Mouse (Mus musculus) forebrain, embryonic 11.5 days (tissue): Measurements from ENCODE around the gene Mdfic. TPM values are rescaled to one million over a fixed set of nuclear protein-coding genes. Genes with fewer than 3 reads are reported as not detected.

Experiments used
- ATAC-seq: fragments of 200-750 bp; cut with Nextera tagmentation; replicated peaks from 2 replicates; pipeline ENCODE4 v1.8.0; 2017; ENCODE audit warnings: moderate TSS enrichment; ENCODE audit not compliant: low FRiP score
- DNase-seq: peaks from one replicate; pipeline ENCODE4 v3.0.0-alpha.2; 2017; ENCODE audit warnings: low spot score
- H3K27ac ChIP-seq: fragments of 300-500 bp; sonication (generic); 2 replicates; pipeline ENCODE4 v1.5.1; 2014; ENCODE audit warnings: low read depth, low read length
- H3K27me3 ChIP-seq: fragments of 300-500 bp; sonication (generic); 2 replicates; pipeline ENCODE4 v1.6.1; 2014; ENCODE audit warnings: mild to moderate bottlenecking, low read length, mixed read lengths; ENCODE audit not compliant: control insufficient read depth, insufficient read depth
- H3K36me3 ChIP-seq: fragments of 300-500 bp; sonication (generic); 2 replicates; pipeline ENCODE4 v1.6.1; 2014; ENCODE audit warnings: mild to moderate bottlenecking, low read length, moderate library complexity, mixed read lengths; ENCODE audit not compliant: control insufficient read depth, insufficient read depth
- H3K4me1 ChIP-seq: fragments of 300-500 bp; sonication (generic); replicated peaks from 2 replicates; pipeline ENCODE4 v1.6.1; 2014; ENCODE audit warnings: low read length, mixed read lengths; ENCODE audit not compliant: control insufficient read depth, insufficient read depth
- H3K4me2 ChIP-seq: fragments of 300-500 bp; sonication (generic); 2 replicates; pipeline ENCODE4 v1.6.1; 2014; ENCODE audit warnings: low read depth, mild to moderate bottlenecking, low read length, moderate library complexity, mixed read lengths; ENCODE audit not compliant: severe bottlenecking
- H3K4me3 ChIP-seq: fragments of 300-500 bp; sonication (generic); 2 replicates; pipeline ENCODE4 v1.5.1; 2014; ENCODE audit warnings: low read depth, low read length
- H3K9ac ChIP-seq: fragments of 300-500 bp; sonication (generic); 2 replicates; pipeline ENCODE4 v1.6.1; 2014; ENCODE audit warnings: low read length
- H3K9me3 ChIP-seq: fragments of 300-500 bp; sonication (generic); 2 replicates; pipeline ENCODE4 v1.6.1; 2016; ENCODE audit warnings: low read length, mixed read lengths; ENCODE audit not compliant: control insufficient read depth
- WGBS: fragments of 180-500 bp; shearing (Covaris S2); extraction: QIAGEN DNeasy Blood & Tissue Kit; methylation state at CpG from one replicate; pipeline ENCODE4 v1.1.7; 2014; 5-methylcytosine and 5-hydroxymethylcytosine counted together
- polyA plus RNA-seq: library from polyadenylated mRNA; unstranded; fragments of >200 nt; fragmentation: Nextera tagmentation; extraction: Ambion mirVana; gene quantifications from 2 replicates; pipeline ENCODE4 v1.2.1, GENCODE M21; 2014

The Mdfic gene
- polyA plus RNA-seq, 1 experiment from 2014 or later, result 5.7 TPM

DNA sequence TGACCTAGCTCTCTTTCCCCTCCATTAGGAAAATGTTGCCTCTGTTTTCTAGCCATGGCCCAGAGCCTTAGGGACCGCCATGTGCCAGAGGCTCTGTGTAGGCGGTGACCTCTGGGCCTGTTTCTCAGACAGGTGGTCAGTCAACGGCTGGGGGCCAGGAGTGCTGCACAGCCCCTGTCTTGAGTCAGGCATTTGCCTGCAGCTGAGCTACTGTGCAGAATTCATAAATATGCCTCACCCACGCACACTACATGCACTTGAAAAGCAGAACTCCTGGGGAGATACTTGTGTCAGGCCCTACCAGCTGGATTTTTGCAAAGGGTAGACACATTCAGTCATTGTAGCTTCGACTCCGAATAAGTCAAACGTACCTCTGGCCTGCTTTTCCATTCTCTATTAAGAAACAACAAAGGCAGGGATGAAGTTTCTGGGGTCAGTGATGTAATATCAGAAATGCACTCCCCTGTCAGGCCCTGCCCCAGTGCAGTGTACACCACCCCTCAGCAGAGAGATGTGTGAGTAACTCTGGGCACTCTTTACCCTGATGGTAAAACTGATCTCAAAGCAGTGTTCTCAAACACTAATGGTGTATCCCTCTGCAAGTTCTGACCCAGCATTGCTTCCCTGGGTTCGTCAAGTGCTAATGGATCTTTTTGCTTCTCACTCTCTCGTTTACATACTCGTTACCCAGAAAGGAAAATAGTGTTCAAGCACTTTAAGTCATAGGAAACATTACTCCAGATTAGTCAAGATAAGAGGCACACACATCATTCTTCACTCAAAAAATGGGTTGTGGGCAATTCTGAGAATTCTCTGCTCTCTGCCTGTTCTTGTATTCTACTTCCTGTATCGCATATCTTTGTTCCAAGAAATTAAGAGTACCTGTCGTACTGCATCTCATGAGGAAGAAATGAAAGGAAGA is 72.5 kb downstream of the Mdfic start:
- ATAC-seq, result no peak
- Histone ChIP-seq H3K27me3 (no peaks in the 10 kb centered on the region), H3K4me2 (no peak overlapping the region), H3K9ac (no peak overlapping the region), H3K9me3 (no peaks in the 10 kb centered on the region), H3K4me3 (no peak overlapping the region), H3K36me3 (no peaks in the 10 kb centered on the region), H3K4me1 (peaks cover 7% of the 10 kb centered on the region), H3K27ac (no peak overlapping the region)
- no peak for DNase-seq
- 74% methylated on average over 12 of the region's 12 CpGs for WGBS

DNA sequence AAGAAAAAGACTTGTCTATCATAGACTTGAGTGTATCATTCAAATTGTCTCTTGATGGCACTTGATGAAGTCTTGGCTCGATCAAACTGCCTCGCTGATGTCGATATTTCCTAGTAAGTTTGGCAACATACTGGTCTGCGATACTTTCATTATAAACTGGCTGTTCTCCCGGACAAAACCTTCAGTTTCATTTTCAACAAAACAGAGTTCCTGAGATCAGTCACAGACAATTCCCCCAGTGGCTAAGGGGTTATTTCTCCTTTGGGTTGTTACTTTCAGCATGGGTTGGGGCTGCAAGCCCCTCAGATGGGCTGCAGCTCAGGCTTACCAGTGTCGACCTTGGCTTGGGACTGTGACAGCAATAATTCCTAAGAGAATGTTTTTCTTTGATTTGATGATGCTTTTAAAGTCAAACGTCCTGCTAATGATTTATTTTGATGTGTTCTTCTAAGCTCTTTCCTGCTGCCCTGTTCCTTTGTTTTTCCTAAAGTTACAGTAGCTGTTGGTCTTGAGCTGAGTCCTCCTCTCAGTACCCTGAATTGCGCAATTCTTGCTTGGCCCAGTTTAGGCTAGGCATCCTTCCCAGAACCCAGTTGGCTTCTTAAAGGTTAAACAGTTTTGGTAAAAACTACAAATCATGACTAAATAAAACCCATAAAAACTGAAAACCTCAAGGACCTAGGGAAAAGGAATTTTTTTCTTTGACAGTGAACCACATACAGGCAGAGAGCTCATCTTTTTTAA is 73.3 kb downstream of the Mdfic start:
- no peak overlapping the region for H3K27ac ChIP-seq
- H3K4me2 ChIP-seq, result no peak overlapping the region
- WGBS, result 84% methylated on average over 8 of the region's 8 CpGs
- H3K9me3 ChIP-seq, result no peaks in the 10 kb centered on the region
- H3K27me3 ChIP-seq, result no peaks in the 10 kb centered on the region
- no peak overlapping the region for H3K9ac ChIP-seq
- ATAC-seq (no peak), DNase-seq (no peak)
- H3K36me3 ChIP-seq, result no peaks in the 10 kb centered on the region
- H3K4me1 ChIP-seq, result peaks cover 7% of the 10 kb centered on the region
- H3K4me3 ChIP-seq, result no peak overlapping the region

DNA sequence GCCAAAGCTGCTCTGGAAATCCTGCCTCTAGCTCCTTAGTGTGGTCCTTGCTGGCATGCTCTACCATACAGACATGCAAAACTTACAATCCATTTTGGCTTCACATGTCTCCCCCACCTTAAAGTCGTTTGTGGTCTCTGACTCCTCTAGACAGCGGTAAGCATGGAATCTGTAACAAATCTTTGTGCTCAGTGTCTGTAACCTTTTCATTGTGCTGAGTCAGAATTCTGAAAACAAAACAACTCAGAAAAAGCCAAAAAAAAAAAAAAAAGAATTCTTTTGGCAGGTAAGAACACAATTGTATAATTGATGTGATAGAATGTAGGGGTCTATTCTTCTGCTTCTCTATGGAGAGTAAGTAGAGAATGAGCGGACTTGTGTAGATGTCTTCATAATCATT is 74.3 kb downstream of the Mdfic start:
- H3K4me1 ChIP-seq, result peaks cover 2% of the 10 kb centered on the region
- 89% methylated on average over 3 of the region's 3 CpGs for WGBS
- ATAC-seq (no peak), DNase-seq (no peak)
- no peaks in the 10 kb centered on the region for H3K9me3 ChIP-seq
- no peak overlapping the region for H3K4me3 ChIP-seq
- no peak overlapping the region for H3K27ac ChIP-seq
- no peaks in the 10 kb centered on the region for H3K36me3 ChIP-seq
- no peak overlapping the region for H3K4me2 ChIP-seq
- H3K27me3 ChIP-seq, result no peaks in the 10 kb centered on the region
- H3K9ac ChIP-seq, result no peak overlapping the region

DNA sequence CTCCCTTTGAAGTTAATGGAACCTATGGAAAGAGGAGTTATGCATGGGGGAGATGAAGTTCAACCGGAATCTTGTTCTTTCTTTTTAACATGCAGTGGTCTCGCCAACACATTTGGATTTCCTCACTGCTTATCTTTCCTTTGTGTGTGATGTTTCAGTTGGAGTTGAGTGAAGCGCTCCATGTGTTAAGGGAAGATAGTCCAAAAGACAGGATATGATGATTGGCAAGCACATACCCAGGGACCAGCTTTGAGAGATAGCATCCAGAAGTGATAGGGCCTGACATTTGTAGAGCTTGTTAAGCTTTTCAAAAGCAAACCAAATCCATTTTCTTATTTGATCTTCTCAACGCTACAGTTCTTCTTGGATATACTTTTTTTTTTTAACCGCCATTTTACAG is 86.9 kb downstream of the Mdfic start:
- no peak overlapping the region for H3K4me3 ChIP-seq
- no peaks in the 10 kb centered on the region for H3K27me3 ChIP-seq
- no peaks in the 10 kb centered on the region for H3K4me1 ChIP-seq
- no peak for DNase-seq
- no peak overlapping the region for H3K27ac ChIP-seq
- H3K36me3 ChIP-seq, result no peaks in the 10 kb centered on the region
- H3K4me2 ChIP-seq, result no peak overlapping the region
- WGBS, result 94% methylated on average over 5 of the region's 5 CpGs
- no peak for ATAC-seq
- no peaks in the 10 kb centered on the region for H3K9me3 ChIP-seq
- no peak overlapping the region for H3K9ac ChIP-seq

DNA sequence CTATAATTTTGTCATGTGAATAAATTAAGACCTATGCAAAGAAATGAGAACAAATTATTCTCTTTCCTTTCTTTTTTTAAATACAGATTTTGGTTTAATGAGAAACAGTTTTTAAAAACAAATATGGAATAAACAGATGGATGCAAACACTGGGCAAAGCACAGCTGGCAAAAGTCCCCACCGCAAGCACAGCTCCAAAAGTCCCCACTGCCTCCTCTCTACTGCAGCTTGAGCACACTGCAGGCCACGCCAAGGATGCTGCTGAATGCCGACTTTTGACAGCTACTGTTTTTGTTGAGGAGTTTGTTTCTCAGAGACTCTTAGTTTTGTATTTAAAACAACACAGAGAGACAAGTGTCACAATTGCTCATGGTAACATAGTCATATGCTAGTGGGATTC is 104.8 kb downstream of the Mdfic start:
- Histone ChIP-seq H3K36me3 (no peaks in the 10 kb centered on the region), H3K9ac (no peak overlapping the region), H3K4me1 (no peaks in the 10 kb centered on the region), H3K27me3 (no peaks in the 10 kb centered on the region), H3K9me3 (no peaks in the 10 kb centered on the region), H3K4me3 (no peak overlapping the region), H3K27ac (no peak overlapping the region), H3K4me2 (no peak overlapping the region)
- WGBS, result 79% methylated on average over 3 of the region's 3 CpGs
- ATAC-seq (no peak), DNase-seq (no peak)

DNA sequence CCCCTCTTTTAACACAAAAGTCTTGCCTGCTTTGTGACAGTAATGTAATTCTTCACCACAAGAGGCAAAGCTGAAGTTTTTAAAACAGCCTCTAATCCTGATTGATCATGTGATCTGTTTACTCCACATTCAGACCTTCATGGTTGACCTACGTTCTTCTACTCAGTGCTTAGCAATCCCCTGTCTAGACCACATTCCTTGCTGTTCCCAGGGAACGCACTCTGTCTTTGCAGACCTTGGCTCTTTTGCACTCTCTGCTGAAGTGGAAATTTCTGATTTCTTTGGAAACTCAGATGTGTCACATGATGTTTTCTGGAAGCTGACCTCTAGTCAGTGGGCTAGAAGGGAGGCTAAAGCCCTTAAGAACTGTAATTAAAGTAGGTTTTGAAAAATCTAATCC is 109.4 kb downstream of the Mdfic start:
- peak; percentile 70 for ATAC-seq
- H3K36me3 ChIP-seq, result no peaks in the 10 kb centered on the region
- H3K27me3 ChIP-seq, result no peaks in the 10 kb centered on the region

DNA sequence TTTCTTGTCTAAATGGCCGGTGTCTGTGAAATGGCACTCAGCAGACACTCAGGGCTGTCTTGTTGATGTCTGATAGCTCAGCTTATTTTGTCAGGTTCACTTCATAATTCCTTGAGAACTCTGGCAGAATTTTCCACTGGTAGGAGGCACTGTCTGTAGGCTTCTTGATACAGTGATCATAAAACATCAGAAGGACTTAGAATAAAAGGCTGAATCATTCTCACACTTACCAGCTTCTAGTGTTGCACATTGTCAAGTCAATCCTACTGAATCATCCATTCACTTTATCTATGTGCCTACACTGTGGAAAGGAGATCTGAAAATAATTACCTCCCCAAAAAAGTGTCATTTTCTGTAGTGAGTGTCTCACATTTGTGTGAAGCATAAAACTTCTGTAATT is 110.2 kb downstream of the Mdfic start:
- no peak for ATAC-seq
- H3K27me3 ChIP-seq, result no peaks in the 10 kb centered on the region
- H3K9ac ChIP-seq, result no peak overlapping the region
- no peak overlapping the region for H3K4me3 ChIP-seq
- H3K9me3 ChIP-seq, result no peaks in the 10 kb centered on the region
- H3K4me2 ChIP-seq, result no peak overlapping the region
- no peaks in the 10 kb centered on the region for H3K4me1 ChIP-seq
- DNase-seq, result no peak
- H3K36me3 ChIP-seq, result no peaks in the 10 kb centered on the region
- no peak overlapping the region for H3K27ac ChIP-seq
- 91% methylated on average over 1 of the region's 1 CpGs for WGBS

More for the DNA sequence above, 109.4 kb downstream of the Mdfic start:
- no peak for DNase-seq
- no peaks in the 10 kb centered on the region for H3K4me1 ChIP-seq
- no peaks in the 10 kb centered on the region for H3K9me3 ChIP-seq
- H3K27ac ChIP-seq, result no peak overlapping the region
- no peak overlapping the region for H3K4me3 ChIP-seq
- H3K4me2 ChIP-seq, result no peak overlapping the region
- WGBS, result 36% methylated on average over 2 of the region's 2 CpGs
- no peak overlapping the region for H3K9ac ChIP-seq

DNA sequence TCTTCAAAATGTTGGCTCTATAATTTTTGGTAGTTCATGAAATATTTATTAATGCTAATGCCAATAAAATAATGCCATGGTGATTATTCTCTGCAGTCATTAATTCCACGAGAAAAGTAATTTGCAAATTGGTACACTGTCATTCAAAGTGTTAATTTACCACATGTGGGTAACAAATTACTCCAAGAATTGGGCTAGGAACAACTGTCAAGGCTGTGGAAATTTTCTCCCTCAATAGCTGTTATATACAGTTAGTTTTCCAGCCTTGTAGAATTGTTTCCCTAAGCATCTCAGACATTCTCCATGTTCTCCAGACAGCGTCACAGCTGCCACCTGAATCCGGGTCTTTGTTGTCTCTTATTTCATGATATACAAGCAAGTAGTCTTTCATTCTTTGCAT is 117.2 kb downstream of the Mdfic start:
- ATAC-seq (no peak), DNase-seq (no peak)
- Histone ChIP-seq H3K9ac (no peak overlapping the region), H3K4me2 (no peak overlapping the region), H3K27me3 (no peaks in the 10 kb centered on the region), H3K36me3 (no peaks in the 10 kb centered on the region), H3K4me1 (no peaks in the 10 kb centered on the region), H3K4me3 (no peak overlapping the region), H3K27ac (no peak overlapping the region), H3K9me3 (no peaks in the 10 kb centered on the region)
- 81% methylated on average over 3 of the region's 3 CpGs for WGBS
